Mouse (Mus musculus): ENCODE data around the gene Sfrp2.

DNA sequence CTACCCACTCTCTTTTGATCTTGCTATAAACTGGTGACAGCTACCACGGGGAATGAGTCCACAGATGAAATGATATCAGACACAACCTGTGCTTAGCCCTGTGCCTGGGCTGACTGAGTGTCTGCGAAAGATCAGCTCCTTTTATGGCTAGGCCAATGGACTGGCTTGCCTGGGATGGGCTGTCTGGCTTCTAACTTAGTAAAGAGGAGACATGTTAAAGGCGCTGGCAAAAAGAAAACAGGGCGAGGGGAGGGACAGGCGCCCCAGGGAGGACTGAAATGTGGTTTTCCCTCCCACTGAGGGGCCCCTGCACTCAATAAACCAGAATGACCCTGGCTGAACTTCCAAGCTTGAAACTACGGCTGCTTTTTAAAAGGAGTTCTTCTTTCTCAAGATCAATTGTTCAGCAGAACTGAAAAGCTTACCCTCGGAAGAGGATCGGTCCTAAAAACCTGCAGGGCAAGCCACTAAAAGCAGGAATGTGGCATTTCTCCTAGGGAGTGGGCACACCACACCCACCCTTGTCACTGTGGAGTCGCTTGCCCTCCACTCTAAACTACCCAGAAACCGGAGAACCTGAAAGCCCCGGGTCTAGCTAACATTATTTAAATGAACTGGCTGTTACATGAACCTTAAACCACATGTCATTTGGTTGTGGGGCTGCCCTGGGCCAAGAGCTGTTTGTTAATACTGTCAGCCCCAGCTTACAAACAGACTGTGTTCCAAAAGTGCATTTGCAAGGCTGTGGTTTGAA is 17.8 kb downstream of the Sfrp2 start:
- no peak for TF ChIP-seq CTCF (IDR thresholded peaks at IDR 0.05; ENCODE audit: control insufficient read depth, insufficient read depth, insufficient read length)
- TF ChIP-seq USF1 (IDR thresholded peaks at IDR 0.05; ENCODE audit: low read depth) = no peak
- TF ChIP-seq MAX (IDR thresholded peaks at IDR 0.05) = no peak
- no peak for TF ChIP-seq MYOG (IDR thresholded peaks at IDR 0.05; ENCODE audit: control insufficient read depth, extremely low read depth, insufficient read length)
- no peak for TF ChIP-seq CEBPB (IDR thresholded peaks at IDR 0.05; ENCODE audit: low read depth)

Measured in C2C12 (cell line).